Mouse (Mus musculus) neural tube, embryonic 14.5 days (tissue): ENCODE results near the gene Fbn1. TPM values are rescaled to one million over a fixed set of nuclear protein-coding genes. Genes with fewer than 3 reads are reported as not detected.

Experiments used
- ATAC-seq: fragments of 200-750 bp; cut with Nextera tagmentation; 2 replicates; pipeline ENCODE4 v1.8.0; 2017; ENCODE audit warnings: low read depth, mild to moderate bottlenecking, moderate TSS enrichment, moderate library complexity
- H3K27ac ChIP-seq: fragments of 300-500 bp; sonication (generic); 2 replicates; pipeline ENCODE4 v1.5.1; 2014; ENCODE audit warnings: low read depth, mild to moderate bottlenecking, control low read depth, low read length, moderate library complexity, mixed read lengths
- H3K27me3 ChIP-seq: fragments of 300-500 bp; sonication (generic); 2 replicates; pipeline ENCODE4 v1.6.1; 2014; ENCODE audit warnings: low read length; ENCODE audit not compliant: control insufficient read depth, insufficient read depth
- H3K36me3 ChIP-seq: fragments of 300-500 bp; sonication (generic); 2 replicates; pipeline ENCODE4 v1.6.1; 2014; ENCODE audit warnings: low read length, mixed read lengths; ENCODE audit not compliant: control insufficient read depth, insufficient read depth
- H3K4me1 ChIP-seq: fragments of 300-500 bp; sonication (generic); 2 replicates; pipeline ENCODE4 v1.6.1; 2014; ENCODE audit warnings: low read length; ENCODE audit not compliant: control insufficient read depth, insufficient read depth
- H3K4me2 ChIP-seq: fragments of 300-500 bp; sonication (generic); 2 replicates; pipeline ENCODE4 v1.6.1; 2014; ENCODE audit warnings: mild to moderate bottlenecking, low read depth, low read length, control low read depth
- H3K4me3 ChIP-seq: fragments of 300-500 bp; sonication (generic); 2 replicates; pipeline ENCODE4 v1.5.1; 2014; ENCODE audit warnings: low read depth, low read length, control low read depth, mixed read lengths
- H3K9ac ChIP-seq: fragments of 300-500 bp; sonication (generic); replicated peaks from 2 replicates; pipeline ENCODE4 v1.6.1; 2014; ENCODE audit warnings: low read depth, mild to moderate bottlenecking, control low read depth, low read length, mixed read lengths
- H3K9me3 ChIP-seq: fragments of 300-500 bp; sonication (generic); 2 replicates; pipeline ENCODE4 v1.6.1; 2016; ENCODE audit warnings: low read length; ENCODE audit not compliant: control insufficient read depth
- WGBS: fragments of 180-500 bp; shearing (Covaris S2); extraction: QIAGEN DNeasy Blood & Tissue Kit; methylation state at CpG from one replicate; pipeline ENCODE4 v1.1.7; 2014; 5-methylcytosine and 5-hydroxymethylcytosine counted together
- polyA plus RNA-seq: library from polyadenylated mRNA; unstranded; fragments of >200 nt; fragmentation: Nextera tagmentation; extraction: Ambion mirVana; gene quantifications from 2 replicates; pipeline ENCODE4 v1.2.1, GENCODE M21; 2014

Gene Fbn1
- polyA plus RNA-seq, 1 experiment from 2014 or later = 1.8 TPM

DNA sequence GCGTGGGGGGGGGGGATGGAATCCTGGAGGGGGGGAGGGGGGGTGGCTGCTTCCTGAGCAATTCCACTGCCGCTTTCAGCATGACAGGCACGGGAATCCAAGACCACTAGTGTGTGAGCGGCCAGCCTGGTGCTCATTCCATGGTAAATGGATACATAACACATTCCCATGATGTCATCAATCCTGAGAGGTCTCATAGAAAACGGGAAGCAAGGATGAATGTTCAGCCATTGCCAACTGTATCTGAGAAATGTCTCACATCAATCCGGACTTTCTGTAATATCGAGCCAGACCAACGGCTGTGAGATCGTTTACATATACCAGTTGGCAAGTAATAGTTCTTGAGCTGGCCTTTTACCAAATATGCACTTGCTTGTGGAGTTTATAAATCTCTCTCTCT is 87.2 kb downstream of the Fbn1 start:
- Histone ChIP-seq H3K36me3 (no peaks in the 10 kb centered on the region), H3K4me2 (no peak overlapping the region)
- 87% methylated on average over 9 of the region's 9 CpGs for WGBS

DNA sequence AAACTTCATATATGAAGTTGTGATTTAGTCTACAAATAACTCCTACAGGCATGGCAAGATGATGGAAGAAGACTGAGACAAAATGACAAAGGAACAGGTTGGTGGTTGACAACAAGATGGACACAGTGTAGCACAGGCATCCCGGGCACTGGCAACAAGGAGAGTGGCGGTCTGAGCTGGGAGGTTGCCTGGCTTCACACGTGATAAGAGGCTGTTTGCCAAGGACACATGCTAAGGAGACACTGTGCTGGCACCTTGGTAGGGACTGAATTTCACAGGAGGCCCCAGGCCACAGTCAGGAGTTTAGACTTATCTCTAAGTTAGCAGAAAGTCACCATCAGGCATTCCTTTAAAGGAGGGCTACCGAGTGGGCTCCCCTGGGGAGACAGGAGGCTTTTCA is 88.1 kb downstream of the Fbn1 start:
- no peaks in the 10 kb centered on the region for H3K27me3 ChIP-seq
- H3K9ac ChIP-seq = no peak overlapping the region
- no peaks in the 10 kb centered on the region for H3K36me3 ChIP-seq
- no peaks in the 10 kb centered on the region for H3K9me3 ChIP-seq
- 84% methylated on average over 4 of the region's 4 CpGs for WGBS
- H3K4me1 ChIP-seq = no peaks in the 10 kb centered on the region
- H3K4me2 ChIP-seq = no peak overlapping the region
- no peak for ATAC-seq
- no peak overlapping the region for H3K27ac ChIP-seq
- H3K4me3 ChIP-seq = no peak overlapping the region

More for the DNA sequence above, 87.2 kb downstream of the Fbn1 start:
- Histone ChIP-seq H3K9ac (no peak overlapping the region), H3K27me3 (no peaks in the 10 kb centered on the region), H3K4me3 (no peak overlapping the region), H3K9me3 (no peaks in the 10 kb centered on the region), H3K27ac (no peak overlapping the region), H3K4me1 (no peaks in the 10 kb centered on the region)
- no peak for ATAC-seq

DNA sequence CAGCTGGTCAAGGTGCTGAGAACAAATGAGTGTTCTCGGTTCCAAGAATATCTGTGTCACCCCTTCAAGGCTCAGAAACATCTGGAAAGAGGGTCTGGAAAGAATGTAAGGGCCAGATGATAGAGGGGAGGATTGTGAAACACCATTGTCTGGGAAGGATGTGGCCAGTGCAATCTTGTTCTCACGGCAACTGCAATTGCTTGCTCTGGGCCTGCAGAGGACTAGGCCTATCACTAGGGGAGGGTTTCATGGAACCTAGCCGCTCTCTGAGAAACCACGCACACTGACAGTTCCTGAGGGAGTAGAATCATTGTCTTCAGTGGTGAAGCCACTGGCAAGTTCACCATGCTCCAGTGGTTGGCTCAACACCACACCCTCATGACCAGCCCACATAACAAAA is 89.2 kb downstream of the Fbn1 start:
- H3K9ac ChIP-seq = no peak overlapping the region
- no peaks in the 10 kb centered on the region for H3K36me3 ChIP-seq
- whole genome bisulfite sequencing = 85% methylated on average over 4 of the region's 4 CpGs
- H3K4me2 ChIP-seq = no peak overlapping the region
- H3K27me3 ChIP-seq = no peaks in the 10 kb centered on the region
- no peaks in the 10 kb centered on the region for H3K9me3 ChIP-seq
- H3K4me1 ChIP-seq = no peaks in the 10 kb centered on the region
- ATAC-seq = no peak
- H3K27ac ChIP-seq = no peak overlapping the region
- no peak overlapping the region for H3K4me3 ChIP-seq

DNA sequence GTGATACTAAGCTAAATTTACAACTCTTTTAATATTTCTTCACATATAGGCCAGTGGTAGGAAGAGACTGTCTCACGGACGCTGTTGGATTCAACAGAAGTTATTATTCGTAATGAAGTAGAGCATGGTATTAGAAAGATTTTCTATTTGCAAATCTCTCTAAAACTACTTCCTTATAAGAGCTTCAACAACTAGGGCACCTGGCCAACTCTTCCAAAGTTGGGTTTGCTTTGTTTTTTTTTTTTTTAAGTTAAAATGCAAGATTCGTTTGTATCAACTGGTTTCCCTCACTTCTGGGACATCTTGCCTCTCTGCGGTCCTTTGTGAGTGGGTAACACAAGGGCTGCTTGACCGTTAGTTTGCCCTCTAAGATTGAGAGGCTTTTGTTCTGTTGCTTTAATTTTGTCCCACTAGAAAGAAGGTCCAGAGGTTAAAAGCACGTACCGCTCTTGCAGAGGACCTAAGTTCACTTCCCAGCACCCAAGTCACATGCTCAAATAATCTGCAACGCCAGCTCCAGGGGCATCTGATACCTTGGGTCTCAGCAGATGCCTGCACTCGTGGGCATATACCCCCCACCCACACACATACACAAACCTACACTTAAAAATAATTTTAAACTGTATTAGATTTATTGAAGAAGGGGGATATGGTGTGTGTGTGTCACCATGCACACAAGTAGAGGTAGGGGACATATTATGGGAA is 91.1 kb downstream of the Fbn1 start:
- WGBS = 83% methylated on average over 10 of the region's 10 CpGs
- ATAC-seq = no peak
- H3K27me3 ChIP-seq = no peaks in the 10 kb centered on the region

DNA sequence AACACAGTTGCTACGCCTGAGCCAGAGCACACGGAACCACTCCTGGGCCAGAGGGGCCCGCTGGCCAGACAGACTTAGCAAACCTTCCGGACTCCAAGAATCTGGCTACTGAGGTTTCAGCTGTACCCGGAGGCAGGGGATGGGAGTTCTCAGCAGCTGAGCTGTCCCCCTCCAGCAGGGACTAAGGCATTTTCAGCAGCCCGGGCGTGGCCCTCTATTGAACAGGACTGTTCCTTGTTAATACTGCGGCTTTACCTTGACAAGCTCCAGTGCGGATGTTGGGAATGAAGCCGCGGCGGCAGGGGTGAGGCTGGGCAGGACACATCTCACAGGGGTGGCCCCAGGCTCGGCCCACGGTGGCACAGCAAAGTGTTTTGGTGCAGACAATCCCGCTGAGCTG is 95.4 kb downstream of the Fbn1 start:
- ATAC-seq = no peak
- 92% methylated on average over 15 of the region's 15 CpGs for WGBS
- Histone ChIP-seq H3K4me1 (no peaks in the 10 kb centered on the region), H3K4me2 (no peak overlapping the region), H3K9ac (no peak overlapping the region), H3K27ac (no peak overlapping the region), H3K9me3 (no peaks in the 10 kb centered on the region), H3K27me3 (no peaks in the 10 kb centered on the region), H3K36me3 (no peaks in the 10 kb centered on the region), H3K4me3 (no peak overlapping the region)

More for the DNA sequence above, 91.1 kb downstream of the Fbn1 start:
- Histone ChIP-seq H3K27ac (no peak overlapping the region), H3K36me3 (no peaks in the 10 kb centered on the region), H3K4me1 (no peaks in the 10 kb centered on the region), H3K4me2 (no peak overlapping the region), H3K9ac (no peak overlapping the region), H3K4me3 (no peak overlapping the region), H3K9me3 (no peaks in the 10 kb centered on the region)

DNA sequence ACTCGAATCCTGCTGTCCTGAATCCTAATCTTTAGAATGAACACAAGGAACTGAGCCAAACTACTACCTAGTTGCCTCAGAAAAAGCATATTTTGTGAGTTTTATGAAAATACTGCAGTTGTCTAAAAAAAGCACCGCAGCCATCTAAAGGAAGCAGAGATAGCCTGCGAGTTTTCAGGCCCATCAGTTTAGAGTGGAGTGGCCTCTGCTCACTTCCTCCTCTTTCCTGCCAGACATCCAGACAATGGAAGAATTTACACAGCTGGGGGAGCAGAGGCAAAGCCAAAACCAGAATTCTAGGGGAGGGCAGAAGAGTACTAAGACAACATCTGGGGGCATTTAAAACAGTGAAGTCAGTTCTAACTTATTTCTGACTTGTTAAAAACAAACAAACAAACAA is 96.0 kb downstream of the Fbn1 start:
- ATAC-seq = no peak

DNA sequence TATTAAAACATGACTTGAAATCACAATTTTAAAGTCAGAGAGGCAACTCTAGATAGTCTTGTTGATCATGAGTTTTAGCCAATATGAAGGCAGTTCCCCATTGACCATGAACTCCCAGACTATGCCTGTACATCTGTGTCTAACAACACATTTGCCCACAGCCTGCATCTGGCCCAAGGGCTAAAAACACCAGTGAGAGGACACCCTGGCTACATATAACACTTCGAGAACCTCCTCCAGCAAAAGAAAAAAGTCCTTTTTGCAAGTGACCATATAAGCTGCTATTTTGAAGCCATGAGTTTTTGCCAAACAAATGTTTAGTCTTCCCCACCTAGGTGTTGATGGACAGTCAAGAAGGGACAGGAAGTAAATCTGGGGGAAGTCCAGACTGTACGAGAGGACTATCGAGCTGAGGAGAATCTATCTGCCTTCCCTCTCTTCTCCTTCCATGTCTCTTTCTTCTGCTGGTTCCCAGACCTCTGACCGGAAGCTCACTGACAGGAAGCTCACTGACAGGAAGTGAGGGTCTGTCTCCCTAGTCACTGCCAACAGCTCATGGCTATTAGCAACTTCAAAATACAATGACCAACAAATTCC is 103.2 kb downstream of the Fbn1 start:
- ATAC-seq = no peak
- no peak overlapping the region for H3K4me2 ChIP-seq
- H3K36me3 ChIP-seq = no peaks in the 10 kb centered on the region
- no peak overlapping the region for H3K9ac ChIP-seq
- H3K4me3 ChIP-seq = no peak overlapping the region
- H3K27me3 ChIP-seq = no peaks in the 10 kb centered on the region
- no peaks in the 10 kb centered on the region for H3K9me3 ChIP-seq
- WGBS = 95% methylated on average over 4 of the region's 4 CpGs
- H3K4me1 ChIP-seq = no peaks in the 10 kb centered on the region
- H3K27ac ChIP-seq = no peak overlapping the region

More for the DNA sequence above, 96.0 kb downstream of the Fbn1 start:
- no peaks in the 10 kb centered on the region for H3K27me3 ChIP-seq
- no peak overlapping the region for H3K4me2 ChIP-seq
- no peak overlapping the region for H3K9ac ChIP-seq
- no peaks in the 10 kb centered on the region for H3K4me1 ChIP-seq
- WGBS = 82% methylated on average over 3 of the region's 3 CpGs
- H3K9me3 ChIP-seq = no peaks in the 10 kb centered on the region
- no peaks in the 10 kb centered on the region for H3K36me3 ChIP-seq
- no peak overlapping the region for H3K4me3 ChIP-seq
- H3K27ac ChIP-seq = no peak overlapping the region

DNA sequence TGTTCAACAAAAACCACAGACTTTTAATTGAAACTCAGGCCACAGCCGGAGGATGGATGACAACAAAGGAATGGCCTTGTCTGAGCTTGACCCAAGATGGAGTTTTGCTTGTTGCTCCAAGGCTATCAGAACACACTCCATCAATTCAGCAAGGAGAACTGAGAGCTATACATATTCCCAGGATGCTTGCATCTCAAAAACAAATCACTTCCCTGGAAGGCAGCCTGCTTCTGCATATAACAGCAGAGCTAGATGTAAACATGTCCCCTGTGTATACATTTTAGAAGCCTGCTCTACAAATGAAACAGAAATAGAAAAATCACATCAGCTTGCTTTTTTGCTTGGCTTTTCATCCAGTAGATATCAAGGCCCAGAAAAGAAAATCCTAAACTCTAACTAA is 105.5 kb downstream of the Fbn1 start:
- Histone ChIP-seq H3K4me3 (no peak overlapping the region), H3K27ac (no peak overlapping the region), H3K4me1 (no peaks in the 10 kb centered on the region), H3K4me2 (no peak overlapping the region), H3K9ac (no peak overlapping the region), H3K9me3 (no peaks in the 10 kb centered on the region), H3K36me3 (no peaks in the 10 kb centered on the region), H3K27me3 (no peaks in the 10 kb centered on the region)
- no peak for ATAC-seq
- WGBS = 84% methylated on average over 1 of the region's 1 CpGs

DNA sequence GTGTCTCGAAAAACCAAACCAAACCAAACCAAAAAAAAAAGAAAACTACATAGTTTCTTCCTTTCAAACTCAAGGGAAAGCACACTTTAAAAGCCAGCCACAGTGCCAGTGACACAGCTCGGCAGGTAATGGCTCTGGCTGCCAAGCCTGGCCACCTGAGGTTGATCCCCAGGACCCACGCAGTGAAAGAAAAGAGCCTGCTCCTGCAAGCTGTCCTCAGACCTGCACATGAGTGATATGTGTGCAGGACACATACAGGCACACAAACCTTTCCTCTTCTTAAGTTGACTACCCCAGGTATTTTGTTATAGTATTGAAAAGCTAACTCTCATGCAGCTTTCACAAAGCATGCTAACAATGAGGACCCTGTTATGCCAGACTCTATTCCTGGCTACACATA is 107.7 kb downstream of the Fbn1 start:
- H3K9ac ChIP-seq = no peak overlapping the region
- H3K4me2 ChIP-seq = no peak overlapping the region
- no peaks in the 10 kb centered on the region for H3K9me3 ChIP-seq
- H3K27ac ChIP-seq = no peak overlapping the region
- H3K27me3 ChIP-seq = no peaks in the 10 kb centered on the region
- ATAC-seq = no peak
- no peaks in the 10 kb centered on the region for H3K36me3 ChIP-seq
- WGBS = 96% methylated on average over 3 of the region's 3 CpGs
- no peak overlapping the region for H3K4me3 ChIP-seq
- no peaks in the 10 kb centered on the region for H3K4me1 ChIP-seq
